Mouse (Mus musculus) thymus, postnatal 4 days (tissue): ENCODE data around the gene Zswim2.
"Not testable (repeated sequence)": the region's sequence is repeated elsewhere in the genome, so short reads cannot be mapped to it uniquely, and the experiment has no call there.

ENCODE experiments used
- DNase-seq: peaks from one replicate; pipeline ENCODE4 v3.0.0; 2021

Gene Zswim2

DNA sequence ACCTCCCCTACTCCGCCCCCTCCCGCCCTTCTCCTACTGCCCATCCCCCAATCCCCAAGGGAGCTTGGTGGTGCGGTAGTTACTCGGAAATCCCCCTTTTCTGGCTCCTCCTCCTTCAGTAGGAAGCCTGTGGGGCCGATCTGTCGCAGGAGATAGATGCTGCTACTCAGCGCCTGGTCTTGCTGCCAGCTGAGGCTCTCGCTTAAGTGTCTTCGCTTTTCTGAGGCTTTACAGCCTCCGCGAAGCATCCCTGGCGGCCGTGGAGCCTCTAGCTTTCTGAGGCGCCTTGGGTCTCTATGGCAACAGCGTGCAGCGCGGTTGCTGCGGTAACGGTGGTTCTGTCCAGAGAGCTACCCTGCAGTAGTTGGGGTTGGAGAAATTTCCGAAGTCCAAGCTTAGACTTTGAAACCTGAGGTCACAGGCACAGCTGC, at the start of gene Zswim2:
TSS of gene Zswim2 (minus strand) at position 298 of the 431 bp plus-strand sequence.
- peak; percentile 45 for DNase-seq

DNA sequence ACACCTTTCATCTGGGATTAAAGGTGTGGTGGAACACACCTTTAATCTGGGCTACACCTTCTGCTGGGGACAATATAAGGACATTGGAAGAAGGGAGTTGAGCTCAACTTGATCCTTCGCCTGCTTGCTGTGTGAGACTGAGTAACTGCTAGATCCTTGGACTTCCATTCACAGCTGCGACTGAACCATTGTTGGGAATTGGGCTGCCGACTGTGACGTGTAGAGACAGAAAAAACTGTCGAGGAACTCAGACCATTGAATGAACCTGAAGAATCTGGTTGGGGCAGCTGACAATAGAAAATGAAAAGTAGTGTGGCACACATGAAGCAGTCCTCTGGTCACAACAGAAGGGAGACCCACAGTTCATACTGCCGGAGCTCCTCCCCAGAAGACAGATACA, 49.2 kb upstream of the Zswim2 start, which contains the start of gene Gm13691:
TSS of gene Gm13691 (plus strand) at position 301 of the 400 bp plus-strand sequence.
- not testable (repeated sequence) for DNase-seq

DNA sequence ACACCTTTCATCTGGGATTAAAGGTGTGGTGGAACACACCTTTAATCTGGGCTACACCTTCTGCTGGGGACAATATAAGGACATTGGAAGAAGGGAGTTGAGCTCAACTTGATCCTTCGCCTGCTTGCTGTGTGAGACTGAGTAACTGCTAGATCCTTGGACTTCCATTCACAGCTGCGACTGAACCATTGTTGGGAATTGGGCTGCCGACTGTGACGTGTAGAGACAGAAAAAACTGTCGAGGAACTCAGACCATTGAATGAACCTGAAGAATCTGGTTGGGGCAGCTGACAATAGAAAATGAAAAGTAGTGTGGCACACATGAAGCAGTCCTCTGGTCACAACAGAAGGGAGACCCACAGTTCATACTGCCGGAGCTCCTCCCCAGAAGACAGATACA, 43.4 kb upstream of the Zswim2 start, which contains the start of gene Gm13697:
TSS of gene Gm13697 (plus strand) at position 301 of the 400 bp plus-strand sequence.
- DNase-seq, result not testable (repeated sequence)

DNA sequence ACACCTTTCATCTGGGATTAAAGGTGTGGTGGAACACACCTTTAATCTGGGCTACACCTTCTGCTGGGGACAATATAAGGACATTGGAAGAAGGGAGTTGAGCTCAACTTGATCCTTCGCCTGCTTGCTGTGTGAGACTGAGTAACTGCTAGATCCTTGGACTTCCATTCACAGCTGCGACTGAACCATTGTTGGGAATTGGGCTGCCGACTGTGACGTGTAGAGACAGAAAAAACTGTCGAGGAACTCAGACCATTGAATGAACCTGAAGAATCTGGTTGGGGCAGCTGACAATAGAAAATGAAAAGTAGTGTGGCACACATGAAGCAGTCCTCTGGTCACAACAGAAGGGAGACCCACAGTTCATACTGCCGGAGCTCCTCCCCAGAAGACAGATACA, 37.6 kb upstream of the Zswim2 start, which contains the start of gene Gm13694:
TSS of gene Gm13694 (plus strand) at position 301 of the 400 bp plus-strand sequence.
- not testable (repeated sequence) for DNase-seq

DNA sequence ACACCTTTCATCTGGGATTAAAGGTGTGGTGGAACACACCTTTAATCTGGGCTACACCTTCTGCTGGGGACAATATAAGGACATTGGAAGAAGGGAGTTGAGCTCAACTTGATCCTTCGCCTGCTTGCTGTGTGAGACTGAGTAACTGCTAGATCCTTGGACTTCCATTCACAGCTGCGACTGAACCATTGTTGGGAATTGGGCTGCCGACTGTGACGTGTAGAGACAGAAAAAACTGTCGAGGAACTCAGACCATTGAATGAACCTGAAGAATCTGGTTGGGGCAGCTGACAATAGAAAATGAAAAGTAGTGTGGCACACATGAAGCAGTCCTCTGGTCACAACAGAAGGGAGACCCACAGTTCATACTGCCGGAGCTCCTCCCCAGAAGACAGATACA, 31.8 kb upstream of the Zswim2 start, which contains the start of gene Gm13696:
TSS of gene Gm13696 (plus strand) at position 301 of the 400 bp plus-strand sequence.
- not testable (repeated sequence) for DNase-seq

DNA sequence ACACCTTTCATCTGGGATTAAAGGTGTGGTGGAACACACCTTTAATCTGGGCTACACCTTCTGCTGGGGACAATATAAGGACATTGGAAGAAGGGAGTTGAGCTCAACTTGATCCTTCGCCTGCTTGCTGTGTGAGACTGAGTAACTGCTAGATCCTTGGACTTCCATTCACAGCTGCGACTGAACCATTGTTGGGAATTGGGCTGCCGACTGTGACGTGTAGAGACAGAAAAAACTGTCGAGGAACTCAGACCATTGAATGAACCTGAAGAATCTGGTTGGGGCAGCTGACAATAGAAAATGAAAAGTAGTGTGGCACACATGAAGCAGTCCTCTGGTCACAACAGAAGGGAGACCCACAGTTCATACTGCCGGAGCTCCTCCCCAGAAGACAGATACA, 26.0 kb upstream of the Zswim2 start, which contains the start of gene Gm13695:
TSS of gene Gm13695 (plus strand) at position 301 of the 400 bp plus-strand sequence.
- DNase-seq, result not testable (repeated sequence)

DNA sequence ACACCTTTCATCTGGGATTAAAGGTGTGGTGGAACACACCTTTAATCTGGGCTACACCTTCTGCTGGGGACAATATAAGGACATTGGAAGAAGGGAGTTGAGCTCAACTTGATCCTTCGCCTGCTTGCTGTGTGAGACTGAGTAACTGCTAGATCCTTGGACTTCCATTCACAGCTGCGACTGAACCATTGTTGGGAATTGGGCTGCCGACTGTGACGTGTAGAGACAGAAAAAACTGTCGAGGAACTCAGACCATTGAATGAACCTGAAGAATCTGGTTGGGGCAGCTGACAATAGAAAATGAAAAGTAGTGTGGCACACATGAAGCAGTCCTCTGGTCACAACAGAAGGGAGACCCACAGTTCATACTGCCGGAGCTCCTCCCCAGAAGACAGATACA, 20.2 kb upstream of the Zswim2 start, which contains the start of gene Gm13693:
TSS of gene Gm13693 (plus strand) at position 301 of the 400 bp plus-strand sequence.
- DNase-seq, result not testable (repeated sequence)

DNA sequence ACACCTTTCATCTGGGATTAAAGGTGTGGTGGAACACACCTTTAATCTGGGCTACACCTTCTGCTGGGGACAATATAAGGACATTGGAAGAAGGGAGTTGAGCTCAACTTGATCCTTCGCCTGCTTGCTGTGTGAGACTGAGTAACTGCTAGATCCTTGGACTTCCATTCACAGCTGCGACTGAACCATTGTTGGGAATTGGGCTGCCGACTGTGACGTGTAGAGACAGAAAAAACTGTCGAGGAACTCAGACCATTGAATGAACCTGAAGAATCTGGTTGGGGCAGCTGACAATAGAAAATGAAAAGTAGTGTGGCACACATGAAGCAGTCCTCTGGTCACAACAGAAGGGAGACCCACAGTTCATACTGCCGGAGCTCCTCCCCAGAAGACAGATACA, 14.4 kb upstream of the Zswim2 start, which contains the start of gene Gm13698:
TSS of gene Gm13698 (plus strand) at position 301 of the 400 bp plus-strand sequence.
- not testable (repeated sequence) for DNase-seq

DNA sequence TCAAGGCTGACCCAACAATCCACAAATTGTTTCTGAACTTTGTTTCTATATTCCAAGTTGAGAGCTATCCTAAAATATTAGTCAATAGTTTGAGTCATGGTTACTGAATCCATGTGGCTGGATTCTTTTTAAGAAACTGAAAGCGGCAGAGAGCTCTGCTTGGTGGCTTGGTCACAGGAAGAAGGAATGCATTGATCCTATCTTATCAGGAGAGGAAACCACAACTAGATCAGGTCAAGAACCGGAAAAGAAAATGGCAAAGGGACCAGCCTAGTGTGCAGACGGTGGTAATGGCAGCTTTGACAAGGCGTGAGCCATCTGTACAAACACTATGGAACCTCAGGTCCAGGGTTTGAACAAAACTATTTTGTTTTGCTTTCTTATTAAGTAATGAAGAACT, 764 bp upstream of the Zswim2 start:
- DNase-seq, result no peak

DNA sequence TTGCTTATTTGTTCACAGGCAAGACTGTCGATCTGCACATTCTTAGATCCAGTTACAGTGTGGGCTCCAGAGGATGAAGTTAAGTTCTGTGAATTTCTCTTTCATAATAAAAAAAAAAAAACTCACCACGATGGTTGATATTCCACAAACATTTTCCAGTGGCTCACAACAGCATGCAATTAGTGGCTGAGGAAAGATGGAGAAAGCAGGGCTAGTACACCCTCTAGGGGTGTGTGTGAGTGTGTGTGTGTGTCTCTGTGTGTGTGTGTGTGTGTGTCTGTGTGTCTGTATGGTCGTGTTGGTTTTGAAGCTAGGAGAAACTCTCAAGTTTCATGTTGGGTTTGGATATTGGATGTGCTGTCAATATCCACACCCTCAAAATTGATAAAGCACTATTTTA, 350 bp upstream of the Zswim2 start:
- no peak for DNase-seq

DNA sequence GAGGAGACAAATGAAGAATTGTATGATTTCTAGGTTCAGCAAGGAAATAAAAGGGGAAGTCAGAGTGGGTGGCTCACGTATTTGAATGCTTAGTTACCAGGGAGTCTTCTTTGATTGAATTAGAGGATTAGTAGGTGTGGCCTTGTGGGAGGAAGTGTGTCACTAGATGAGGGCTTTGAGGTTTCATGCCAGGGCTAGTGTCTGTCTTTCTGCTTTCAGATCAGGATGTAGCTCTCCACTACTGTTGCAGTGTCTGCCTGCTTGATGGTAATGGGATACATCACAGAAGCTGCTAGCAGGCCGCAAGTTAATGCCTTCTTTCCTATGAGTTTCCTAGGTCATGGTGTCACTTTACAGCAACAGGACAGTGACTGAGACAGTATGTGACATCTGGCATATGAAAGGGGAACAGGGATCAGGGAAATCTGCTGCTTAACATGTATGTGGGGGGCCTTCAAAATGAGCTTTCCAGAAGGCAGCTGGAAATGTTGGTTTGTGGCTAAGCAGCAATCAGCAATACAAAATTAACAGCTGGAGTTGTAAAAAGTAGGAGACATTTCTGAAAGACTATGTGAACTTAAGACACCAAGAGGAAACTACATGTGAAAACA, 11.4 kb downstream of the Zswim2 start:
- DNase-seq, result no peak

DNA sequence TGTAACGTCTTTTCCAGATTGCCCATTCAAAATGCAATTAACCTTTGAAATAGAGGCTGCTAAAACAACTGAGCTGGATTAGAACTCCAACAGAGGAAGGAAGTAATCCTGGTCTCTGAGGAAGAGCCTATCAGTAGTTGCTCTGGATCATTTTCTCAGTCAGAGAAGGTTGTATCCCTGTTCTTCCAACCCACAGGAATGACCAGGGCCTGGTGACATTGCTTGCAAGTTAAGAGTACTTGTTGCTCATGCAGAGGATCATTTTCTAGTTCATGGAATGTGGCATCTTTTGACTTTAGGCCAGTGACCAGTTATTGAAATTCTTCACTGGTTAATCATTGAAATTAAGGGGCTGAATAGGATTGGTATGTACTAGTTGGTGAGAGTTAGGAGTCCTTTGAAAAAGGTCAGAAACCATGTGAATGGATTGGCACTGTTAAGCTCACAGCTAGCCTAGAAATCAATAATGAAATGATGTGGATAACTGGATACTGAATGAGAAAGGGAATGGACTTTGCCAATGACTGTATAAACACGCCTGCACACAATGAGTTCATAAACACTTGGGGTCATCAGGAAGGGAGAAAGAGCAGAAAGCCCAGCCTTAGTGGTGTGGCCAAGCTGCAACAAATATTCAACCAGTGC, 39.0 kb downstream of the Zswim2 start:
- no peak for DNase-seq

DNA sequence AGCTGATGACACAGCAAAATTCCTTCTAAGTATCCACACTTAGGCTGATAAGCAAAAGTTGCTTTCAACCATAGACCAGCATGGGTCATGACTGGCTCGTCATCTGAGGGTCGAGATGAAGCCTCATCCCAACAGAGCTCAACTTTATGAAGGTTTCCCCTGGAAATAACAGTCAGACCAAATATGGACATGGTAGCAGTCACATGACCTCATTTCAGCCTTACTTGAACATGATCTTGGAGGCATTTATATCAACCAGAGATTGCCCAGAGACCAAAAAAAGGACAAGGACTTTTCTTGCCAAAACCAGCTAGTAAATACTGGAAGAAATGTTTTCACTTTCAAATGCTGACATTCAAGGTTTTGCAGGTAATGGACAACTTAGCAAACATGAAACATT, 47.3 kb downstream of the Zswim2 start:
- no peak for DNase-seq

DNA sequence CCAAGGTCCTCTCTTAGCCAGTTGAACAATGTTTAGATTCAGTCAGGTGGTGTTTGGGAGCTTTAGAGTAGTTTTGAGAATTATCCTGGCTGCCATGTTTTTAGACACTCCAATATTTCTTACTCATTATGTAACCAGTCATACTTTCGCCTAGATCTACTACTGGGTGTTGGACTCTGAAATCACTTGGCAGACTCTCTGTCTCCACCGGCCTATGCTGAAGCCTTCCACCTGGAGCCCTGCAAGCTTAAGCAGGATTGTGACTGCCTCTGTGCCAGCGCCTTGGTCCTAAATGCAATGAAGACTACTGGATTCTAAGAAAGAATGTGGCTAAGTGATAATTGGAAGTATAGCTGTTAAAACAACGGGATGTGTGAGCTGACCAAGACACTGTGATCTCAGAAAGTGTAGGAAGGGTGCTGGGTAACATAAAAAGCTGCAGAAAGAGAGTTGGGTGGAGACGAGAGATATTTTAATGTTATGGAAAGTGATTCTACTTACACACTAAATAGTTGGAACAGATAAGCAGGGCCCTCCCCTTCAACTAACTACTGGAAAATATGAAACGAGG, 57.1 kb downstream of the Zswim2 start:
- DNase-seq, result no peak
